Mouse (Mus musculus) cerebellum, postnatal 14 days (tissue): ENCODE measurements at regions not wholly inside any gene's neighbourhood (a gene's known extent, or its start where the extent isn't known, plus 50 kb on each side); places are given as distances from the start of the nearest gene placed in this dataset.

Experiments
- DNase-seq, 2 experiments: peaks; one replicate each; pipeline ENCODE4 v3.0.0; 2021; ENCODE audit warnings: mixed read lengths in 2 of 2

DNA sequence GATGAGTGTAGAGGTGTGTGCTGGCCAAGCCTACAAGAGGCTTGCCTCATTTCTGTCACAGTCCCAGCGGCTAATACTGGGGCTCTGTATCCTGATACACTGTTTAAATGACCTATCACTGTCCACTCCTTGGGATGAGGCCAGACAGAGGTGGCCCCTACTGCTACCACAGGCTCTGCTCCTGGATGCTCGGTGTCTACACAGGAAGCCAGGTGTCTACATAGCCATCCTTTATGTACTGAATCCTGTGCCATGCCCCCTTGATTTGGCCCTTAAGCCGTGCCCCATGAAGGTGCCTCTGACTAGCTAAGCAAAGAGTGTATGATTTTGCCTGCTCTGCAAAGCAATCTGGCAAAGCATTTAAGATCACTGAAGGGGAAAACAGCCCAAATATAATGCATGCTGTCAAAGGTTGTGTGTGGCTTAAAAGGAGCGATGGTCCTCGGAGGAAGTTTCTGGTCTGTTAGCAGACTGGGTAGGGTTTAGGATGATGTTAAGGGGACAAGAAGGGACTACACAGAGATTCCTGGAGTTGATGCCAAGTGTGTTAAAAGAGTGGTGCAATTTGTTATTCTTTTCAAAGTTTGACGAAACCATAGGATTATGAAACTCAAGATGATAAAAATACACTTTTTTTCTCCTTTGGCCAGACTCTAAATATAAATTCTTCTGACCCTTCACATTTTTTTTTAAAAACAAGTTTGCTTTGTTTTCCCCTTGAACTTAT is 104.2 kb downstream of the E030025P04Rik start:
- DNase-seq: peak; percentile 44 to 53

DNA sequence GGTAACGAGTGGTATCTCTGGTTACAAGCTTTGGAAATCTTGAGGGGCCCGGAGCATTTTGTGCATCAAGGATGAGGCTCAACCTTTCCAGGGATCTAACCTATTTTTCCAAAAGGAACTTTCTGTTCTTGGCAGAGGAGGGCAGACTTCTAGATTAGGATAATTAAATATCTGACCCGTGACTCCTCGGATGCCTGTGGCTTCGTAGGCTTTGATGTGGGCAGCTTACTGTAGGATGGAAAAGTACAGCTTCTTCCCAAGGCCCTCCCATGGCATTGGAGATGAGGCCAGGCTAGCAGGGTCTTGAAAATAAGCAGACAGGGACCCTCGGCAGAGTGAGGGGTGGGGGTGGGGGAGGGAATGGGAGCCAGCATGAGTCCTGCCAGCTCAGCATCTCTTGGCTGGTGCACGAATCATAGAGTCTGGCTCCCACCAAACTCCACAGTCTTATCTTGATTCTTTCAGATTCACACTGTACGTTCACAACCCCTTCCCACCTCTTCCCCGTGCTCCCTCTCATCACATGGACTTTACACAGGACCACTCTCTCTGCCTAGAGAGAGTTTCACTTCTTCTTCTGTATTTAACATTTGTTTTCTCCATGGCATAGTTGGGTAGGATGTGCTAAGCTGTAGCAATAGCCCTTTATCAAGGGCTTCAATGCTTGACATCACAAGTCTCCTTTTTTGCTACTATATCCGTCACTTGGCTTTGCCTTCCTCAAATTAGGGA is 104.9 kb downstream of the E030025P04Rik start:
- DNase-seq: peak in 1 of 2 experiments; percentile 25

DNA sequence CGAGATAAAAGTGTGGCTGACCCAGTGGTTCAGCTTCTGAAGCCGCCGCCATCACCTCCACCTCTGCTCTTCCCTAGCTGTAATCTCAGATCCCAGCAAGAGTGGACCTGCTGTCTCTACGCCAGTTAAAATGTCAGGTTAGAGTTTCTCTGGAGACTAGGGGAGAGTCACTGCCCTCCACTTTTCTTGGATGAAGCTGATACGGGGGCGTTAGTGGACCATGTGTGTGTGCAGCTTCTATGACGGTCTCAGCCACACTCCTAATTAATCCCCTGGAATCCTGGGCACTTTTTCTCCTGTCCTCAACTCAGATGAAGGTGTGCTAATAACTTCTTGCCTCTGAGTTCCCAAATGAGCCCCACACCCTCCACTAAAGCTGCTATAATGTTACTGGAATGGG is 106.0 kb downstream of the E030025P04Rik start:
- no peak for DNase-seq

DNA sequence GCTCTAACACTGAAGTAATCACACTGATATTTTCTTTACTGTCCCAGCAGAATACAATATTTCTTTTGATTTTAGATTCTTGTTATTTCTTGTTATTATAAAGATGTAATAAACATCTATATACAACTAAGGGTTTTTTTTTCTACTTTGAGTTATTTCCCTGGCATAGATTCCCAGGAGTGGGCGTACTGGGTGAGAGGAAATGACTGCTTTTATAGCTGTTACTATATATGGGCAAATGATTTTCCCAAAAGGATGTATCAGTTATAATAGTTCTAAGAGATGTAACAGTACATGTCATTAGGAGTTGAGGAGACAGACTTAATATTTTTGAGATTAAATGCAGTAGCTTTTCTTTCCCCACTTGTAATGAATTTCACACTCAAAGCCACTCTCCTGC is 109.6 kb downstream of the E030025P04Rik start:
- no peak for DNase-seq

DNA sequence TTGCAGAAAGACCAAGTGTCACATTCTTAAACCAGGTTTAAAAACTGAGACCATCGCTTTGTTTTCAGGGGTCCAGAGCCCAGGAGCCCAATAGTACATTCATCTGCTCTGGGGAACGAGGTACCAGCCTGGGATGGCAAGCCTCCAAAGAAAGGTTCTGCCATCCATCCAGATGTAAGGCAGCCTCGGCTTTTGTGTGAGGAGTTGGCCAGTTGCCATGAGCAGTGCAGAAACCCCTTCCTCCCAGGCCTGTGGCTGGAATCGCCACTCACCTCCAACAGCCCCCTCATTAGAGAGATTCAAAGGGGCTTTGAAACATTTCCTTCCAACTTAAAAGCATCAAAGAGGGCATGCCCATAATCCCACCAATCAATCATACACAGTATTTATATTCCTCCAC is 110.1 kb downstream of the E030025P04Rik start:
- no peak for DNase-seq

DNA sequence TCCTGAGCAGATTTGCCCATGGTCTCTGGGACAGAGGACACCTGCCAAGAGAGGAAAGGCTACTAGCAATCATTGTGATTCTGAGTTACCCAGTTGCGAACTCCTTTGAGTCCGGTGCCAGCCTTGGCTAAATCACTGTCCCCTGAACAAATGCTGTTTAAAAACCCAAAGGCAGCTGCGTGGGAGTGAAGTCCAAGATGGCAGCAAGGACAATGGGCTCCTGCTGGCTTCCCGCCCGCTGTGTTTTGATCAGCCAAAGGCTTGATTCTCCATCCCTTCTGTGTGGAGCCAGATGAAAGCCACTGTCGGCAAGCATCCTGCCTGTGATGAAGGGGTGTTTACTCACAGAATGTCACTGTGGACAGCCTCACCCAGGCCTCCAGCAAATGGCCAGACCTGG is 111.4 kb downstream of the E030025P04Rik start:
- peak; percentile 55 to 57 for DNase-seq

DNA sequence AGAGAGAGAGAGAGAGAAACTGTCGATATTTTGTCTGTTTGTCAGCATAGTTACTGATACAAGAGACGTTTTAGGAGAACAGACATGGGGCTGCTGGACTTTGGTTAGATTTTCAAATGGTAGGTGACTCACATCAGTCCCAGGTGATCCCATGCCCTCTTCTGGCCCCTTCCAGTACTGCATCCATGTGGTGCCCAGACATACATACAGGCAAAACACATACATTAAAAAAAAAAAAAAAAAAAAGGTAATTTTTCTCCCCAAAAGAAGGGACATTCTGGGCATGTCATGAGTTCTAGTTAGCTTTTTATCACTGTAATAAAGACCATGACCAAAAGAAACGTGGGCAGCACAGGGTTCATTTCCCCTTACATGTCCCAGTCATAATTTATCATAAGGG is 110.3 kb downstream of the Axin2 start:
- DNase-seq: peak; percentile 80 to 83

DNA sequence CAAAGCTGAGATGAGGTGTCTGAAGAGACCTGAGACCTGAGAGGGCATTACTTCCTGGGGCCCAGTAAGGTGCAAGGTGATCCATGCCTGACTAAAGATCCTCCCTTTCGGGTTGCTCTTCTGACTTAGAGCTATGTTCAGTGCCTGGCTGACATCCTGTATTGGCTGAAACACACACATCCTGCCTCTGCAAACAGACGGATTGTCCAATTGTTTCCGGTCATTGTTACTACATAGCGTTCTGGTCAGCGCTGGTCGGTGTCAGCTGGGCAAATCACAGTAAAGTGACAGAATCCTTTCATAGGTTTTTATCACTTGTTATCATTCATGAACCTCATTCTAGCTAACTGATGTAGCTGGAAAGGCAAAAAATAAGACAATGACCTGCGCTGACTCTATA is 109.7 kb downstream of the Axin2 start:
- no peak for DNase-seq

DNA sequence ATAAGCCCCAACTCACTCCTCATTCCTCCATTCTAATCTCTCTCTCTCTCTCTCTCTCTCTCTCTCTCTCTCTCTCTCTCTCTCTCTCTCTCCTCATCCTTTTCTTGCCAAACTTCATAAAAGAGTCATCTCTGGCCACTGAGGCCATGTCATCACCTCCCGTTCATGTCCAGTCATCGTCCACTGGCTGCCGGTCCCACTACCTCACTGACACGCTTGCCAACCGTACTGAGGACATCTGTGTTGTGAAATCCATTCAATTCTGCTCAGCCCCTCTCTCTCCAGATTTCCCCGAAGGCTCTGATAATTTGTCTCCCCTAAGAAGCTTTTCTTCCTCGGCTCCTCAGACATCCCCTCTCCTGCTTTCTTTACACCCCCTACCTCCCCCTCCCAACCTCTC is 94.7 kb downstream of the Axin2 start:
- no peak for DNase-seq

DNA sequence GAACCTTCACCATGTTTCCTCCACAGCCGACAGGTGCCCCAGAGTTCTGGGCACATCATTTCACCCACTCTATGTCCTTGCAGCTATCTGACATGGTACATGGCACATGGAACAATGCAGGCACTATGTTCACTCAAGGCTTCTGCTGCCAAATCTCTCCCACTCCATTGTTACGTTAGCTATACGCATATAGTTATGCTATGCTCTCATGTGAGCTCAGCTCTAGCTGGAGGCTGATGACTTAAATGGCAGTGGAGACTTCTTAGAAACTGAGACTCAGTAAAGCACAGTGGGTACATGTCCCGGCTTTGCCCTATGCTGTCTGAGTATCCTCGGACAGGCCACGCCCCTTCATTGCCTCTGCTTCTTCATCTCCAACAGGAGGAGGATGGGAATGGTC is 91.0 kb downstream of the Axin2 start:
- no peak for DNase-seq

DNA sequence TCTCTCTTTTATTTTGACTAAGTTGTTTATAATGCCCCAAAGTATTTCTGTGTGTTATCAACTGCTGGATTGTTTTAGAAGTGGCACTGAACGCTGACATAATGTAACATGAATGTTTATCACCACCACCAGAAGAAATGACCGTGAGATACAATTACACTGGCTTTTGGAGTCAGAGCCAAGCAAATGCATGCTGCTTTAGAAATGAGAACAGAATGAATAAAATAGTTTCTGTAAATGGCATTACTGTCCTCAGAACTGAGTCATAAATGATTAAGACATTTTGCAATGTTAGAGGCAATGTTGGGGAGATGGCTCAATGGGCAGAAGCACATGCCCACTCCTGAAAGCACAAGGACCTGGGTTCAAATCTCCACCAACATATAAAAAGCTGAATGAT is 88.7 kb downstream of the Axin2 start:
- no peak for DNase-seq

DNA sequence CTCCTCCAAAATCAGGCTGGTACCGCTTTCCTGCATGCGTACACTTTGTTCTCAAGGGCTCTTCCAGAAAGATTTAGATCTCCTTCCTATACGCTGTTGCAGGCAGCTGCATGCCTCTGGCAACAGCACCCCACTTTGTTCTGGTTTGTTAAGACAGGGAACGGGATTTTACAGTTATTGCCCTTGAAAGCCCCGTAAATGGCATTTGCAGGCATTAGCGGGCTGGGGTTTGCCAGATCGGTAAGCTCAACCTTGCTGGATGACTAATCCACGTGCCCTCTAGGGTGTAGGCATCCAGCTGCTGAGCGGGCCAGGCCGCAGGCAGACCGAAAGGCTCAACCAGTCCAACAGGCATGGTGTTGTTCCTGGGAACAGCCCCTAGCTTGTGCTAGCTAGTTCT is 85.5 kb downstream of the Axin2 start:
- no peak for DNase-seq
